Mouse (Mus musculus): ENCODE data around the gene Ltb4r2.

Ltb4r2 gene

GRCm38 (mm10) chr14:55737086-55737687 is 24.0 kb upstream of the Ltb4r2 start:
- no peak for DNase-seq (ENCODE audit: low spot score)

- peak; percentile 69 for DNase-seq (ENCODE audit: low spot score)
Measured at GRCm38 (mm10) chr14:55743711-55744110, 17.5 kb upstream of the Ltb4r2 start.

- peak; percentile 74 for DNase-seq (ENCODE audit: low spot score)
Measured at GRCm38 (mm10) chr14:55745180-55745860, 15.9 kb upstream of the Ltb4r2 start, which contains the start of the genes Dhrs1 and Nop9. Gene Dhrs1, minus strand, starts transcription at chr14:55745690. Gene Nop9, plus strand, starts transcription at chr14:55745693.

GRCm38 (mm10) chr14:55745861-55746237 is 15.4 kb upstream of the Ltb4r2 start:
- DNase-seq (ENCODE audit: low spot score) = no peak

- no peak for DNase-seq (ENCODE audit: low spot score)
Measured at GRCm38 (mm10) chr14:55747051-55747847, 14.0 kb upstream of the Ltb4r2 start.

GRCm38 (mm10) chr14:55757566-55757965 is 3.7 kb upstream of the Ltb4r2 start:
- DNase-seq (ENCODE audit: low spot score) = no peak

GRCm38 (mm10) chr14:55758363-55758784 is 2.9 kb upstream of the Ltb4r2 start, which contains the start of gene Cideb:
Gene Cideb, minus strand, starts transcription at chr14:55758458.
- DNase-seq (ENCODE audit: low spot score) = no peak

GRCm38 (mm10) chr14:55760156-55760555 is 1.1 kb upstream of the Ltb4r2 start:
- DNase-seq (ENCODE audit: low spot score) = peak; percentile 66

GRCm38 (mm10) chr14:55762001-55762821 is 983 bp downstream of the Ltb4r2 start:
- no peak for DNase-seq (ENCODE audit: low spot score)

- DNase-seq (ENCODE audit: low spot score) = no peak
Measured at GRCm38 (mm10) chr14:55763166-55763565, 1.9 kb downstream of the Ltb4r2 start.

- no peak for DNase-seq (ENCODE audit: low spot score)
Measured at GRCm38 (mm10) chr14:55765696-55766095, 4.5 kb downstream of the Ltb4r2 start, which contains the start of gene Ltb4r1. Gene Ltb4r1, plus strand, starts transcription at chr14:55765962.

- DNase-seq (ENCODE audit: low spot score) = no peak
Measured at GRCm38 (mm10) chr14:55767519-55768414, 6.5 kb downstream of the Ltb4r2 start.

GRCm38 (mm10) chr14:55768555-55768954 is 7.3 kb downstream of the Ltb4r2 start:
- no peak for DNase-seq (ENCODE audit: low spot score)

GRCm38 (mm10) chr14:55769087-55769703 is 8.0 kb downstream of the Ltb4r2 start:
- no peak for DNase-seq (ENCODE audit: low spot score)

- no peak for DNase-seq (ENCODE audit: low spot score)
Measured at GRCm38 (mm10) chr14:55776711-55777110, 15.5 kb downstream of the Ltb4r2 start.

GRCm38 (mm10) chr14:55777176-55777575 is 15.9 kb downstream of the Ltb4r2 start:
- no peak for DNase-seq (ENCODE audit: low spot score)

GRCm38 (mm10) chr14:55777806-55778205 is 16.6 kb downstream of the Ltb4r2 start:
- no peak for DNase-seq (ENCODE audit: low spot score)

GRCm38 (mm10) chr14:55778686-55779085 is 17.5 kb downstream of the Ltb4r2 start:
- no peak for DNase-seq (ENCODE audit: low spot score)

- no peak for DNase-seq (ENCODE audit: low spot score)
Measured at GRCm38 (mm10) chr14:55779656-55780055, 18.4 kb downstream of the Ltb4r2 start.

- DNase-seq (ENCODE audit: low spot score) = no peak
Measured at GRCm38 (mm10) chr14:55780736-55781135, 19.5 kb downstream of the Ltb4r2 start.

All from left cerebral cortex, adult 11 months (tissue).